Mouse (Mus musculus): Measurements from ENCODE around the gene Scml4. TPM values are rescaled to one million over a fixed set of nuclear protein-coding genes. Genes with fewer than 3 reads are reported as not detected.

Scml4 gene
- polyA plus RNA-seq, 1 experiment, result 0.40 TPM

- no peaks in the 10 kb centered on the region; the same call in 1 of the 2 replicates for H3K4me1 ChIP-seq (ENCODE audit: control insufficient read depth, insufficient read depth, insufficient read length, low read length)
- H3K27ac ChIP-seq (replicated peaks; ENCODE audit: low read depth, low read length), result no peak overlapping the region
- no peak overlapping the region for H3K4me3 ChIP-seq (ENCODE audit: insufficient read depth, low read depth, low read length)
Measured at GRCm38 (mm10) chr10:43001433-43001832, 141.3 kb downstream of the Scml4 start.

- peak overlapping the region; percentile 47; the same call in 1 of the 2 replicates for H3K4me3 ChIP-seq (ENCODE audit: insufficient read depth, low read depth, low read length)
- no peak overlapping the region for H3K27ac ChIP-seq (replicated peaks; ENCODE audit: low read depth, low read length)
- H3K4me1 ChIP-seq (ENCODE audit: control insufficient read depth, insufficient read depth, insufficient read length, low read length), result no peaks in the 10 kb centered on the region; the same call in 1 of the 2 replicates
Measured at GRCm38 (mm10) chr10:43002066-43002678, 142.0 kb downstream of the Scml4 start.

DNA sequence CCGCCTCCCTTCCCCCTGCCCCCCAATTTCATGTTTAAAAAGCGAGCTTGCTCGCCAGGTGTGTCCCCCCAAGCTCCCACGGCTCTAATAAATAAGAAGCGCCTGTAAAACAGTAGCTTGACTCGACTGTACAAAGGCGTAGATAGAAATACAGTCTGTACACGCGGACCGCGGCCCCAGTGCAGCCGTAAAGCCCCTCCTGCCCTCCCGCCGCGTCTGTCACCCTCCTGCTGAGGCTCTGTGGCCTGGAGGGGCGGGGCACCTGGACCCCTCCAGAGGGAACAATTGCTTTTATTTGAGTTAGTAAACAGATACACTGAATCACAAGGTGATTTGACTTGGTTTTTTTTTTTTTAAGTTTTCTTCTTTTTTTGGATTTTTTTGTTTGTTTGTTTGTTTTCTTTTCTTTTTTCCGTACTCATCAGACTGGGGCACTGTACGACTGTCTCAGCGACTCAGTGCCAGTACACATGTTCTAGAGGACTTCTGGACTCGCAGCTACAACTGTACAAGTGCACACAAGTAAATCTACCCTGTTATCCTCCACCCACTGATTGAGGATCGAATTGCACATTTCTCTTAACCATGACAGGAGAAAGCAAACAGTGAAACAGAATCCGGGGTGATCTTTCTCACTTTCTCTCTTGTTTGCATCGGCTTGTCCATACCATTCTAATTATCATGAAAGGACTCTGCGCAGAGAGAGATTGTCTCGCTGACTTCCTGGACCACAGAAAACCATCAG is 142.7 kb downstream of the Scml4 start:
- Histone ChIP-seq H3K4me3 (ENCODE audit: insufficient read depth, low read depth, low read length) (peak overlapping the region; percentile 47), H3K4me1 (ENCODE audit: control insufficient read depth, insufficient read depth, insufficient read length, low read length) (no peaks in the 10 kb centered on the region; the same call in 1 of the 2 replicates), H3K27ac (replicated peaks; ENCODE audit: low read depth, low read length) (no peak overlapping the region)

GRCm38 (mm10) chr10:43003466-43003757 is 143.2 kb downstream of the Scml4 start:
- Histone ChIP-seq H3K4me3 (ENCODE audit: insufficient read depth, low read depth, low read length) (no peak overlapping the region), H3K27ac (replicated peaks; ENCODE audit: low read depth, low read length) (no peak overlapping the region), H3K4me1 (ENCODE audit: control insufficient read depth, insufficient read depth, insufficient read length, low read length) (no peaks in the 10 kb centered on the region; the same call in 1 of the 2 replicates)

GRCm38 (mm10) chr10:43004174-43004734 is 144.1 kb downstream of the Scml4 start:
- Histone ChIP-seq H3K27ac (replicated peaks; ENCODE audit: low read depth, low read length) (no peak overlapping the region), H3K4me3 (ENCODE audit: insufficient read depth, low read depth, low read length) (no peak overlapping the region), H3K4me1 (ENCODE audit: control insufficient read depth, insufficient read depth, insufficient read length, low read length) (no peaks in the 10 kb centered on the region; the same call in 1 of the 2 replicates)

GRCm38 (mm10) chr10:43005031-43005430 is 144.9 kb downstream of the Scml4 start:
- H3K4me3 ChIP-seq (ENCODE audit: insufficient read depth, low read depth, low read length), result no peak overlapping the region
- no peaks in the 10 kb centered on the region; the same call in 1 of the 2 replicates for H3K4me1 ChIP-seq (ENCODE audit: control insufficient read depth, insufficient read depth, insufficient read length, low read length)
- H3K27ac ChIP-seq (replicated peaks; ENCODE audit: low read depth, low read length), result no peak overlapping the region

DNA sequence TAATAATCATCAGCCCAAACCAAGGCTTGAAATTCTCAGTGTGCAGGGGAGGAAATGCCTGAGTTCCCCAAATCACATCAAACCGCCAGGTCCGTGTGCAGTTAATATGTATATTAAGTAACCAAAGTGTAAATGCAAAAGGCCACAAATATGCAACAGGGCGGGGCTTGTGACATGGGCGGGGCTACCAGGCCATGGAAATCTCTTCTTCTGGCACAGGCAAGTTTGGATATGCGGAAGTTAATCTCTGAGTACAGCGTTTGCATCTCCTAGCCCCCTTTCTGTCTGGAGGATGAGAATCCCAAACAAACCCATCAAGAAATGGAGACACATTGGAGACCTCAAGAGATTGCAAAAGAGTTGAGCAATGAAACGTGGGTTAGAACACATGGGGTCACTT is 145.5 kb downstream of the Scml4 start:
- Histone ChIP-seq H3K27ac (replicated peaks; ENCODE audit: low read depth, low read length) (no peak overlapping the region), H3K4me1 (ENCODE audit: control insufficient read depth, insufficient read depth, insufficient read length, low read length) (no peaks in the 10 kb centered on the region; the same call in 1 of the 2 replicates)

GRCm38 (mm10) chr10:43006534-43006933 is 146.4 kb downstream of the Scml4 start:
- H3K4me1 ChIP-seq (ENCODE audit: control insufficient read depth, insufficient read depth, insufficient read length, low read length), result no peaks in the 10 kb centered on the region; the same call in 1 of the 2 replicates
- H3K4me3 ChIP-seq (ENCODE audit: insufficient read depth, low read depth, low read length), result no peak overlapping the region
- no peak overlapping the region for H3K27ac ChIP-seq (replicated peaks; ENCODE audit: low read depth, low read length)

More for the DNA sequence above, 145.5 kb downstream of the Scml4 start:
- H3K4me3 ChIP-seq (ENCODE audit: insufficient read depth, low read depth, low read length), result no peak overlapping the region

GRCm38 (mm10) chr10:43008116-43008515 is 147.9 kb downstream of the Scml4 start:
- Histone ChIP-seq H3K4me3 (ENCODE audit: insufficient read depth, low read depth, low read length) (no peak overlapping the region), H3K27ac (replicated peaks; ENCODE audit: low read depth, low read length) (no peak overlapping the region), H3K4me1 (ENCODE audit: control insufficient read depth, insufficient read depth, insufficient read length, low read length) (no peaks in the 10 kb centered on the region)

Other genes starting within 250 kb of the Scml4 start
- gene Sec63, start 98.9 kb upstream of the Scml4 start, polyA plus RNA-seq (2012; ENCODE audit: insufficient read depth, insufficient read length, missing spikeins), result 35.3 and 41.1 TPM in 2 replicates

Data from brown adipose tissue, adult 24 weeks (tissue).